Mouse (Mus musculus) thymus, adult 2 months (tissue): ENCODE data around the gene Acad12.

Source experiments
- CTCF ChIP-seq: fragments of 200-500 bp; IDR thresholded peaks from 2 replicates; pipeline ENCODE4 v1.5.1; 2012; ENCODE audit warnings: mild to moderate bottlenecking, control low read depth, low read length, moderate library complexity, borderline replicate concordance; ENCODE audit not compliant: control insufficient read depth, poor library complexity, insufficient read depth; ENCODE audit errors: extremely low read depth
- POLR2A ChIP-seq: fragments of 200-500 bp; IDR thresholded peaks from 2 replicates; pipeline ENCODE4 v1.6.1; 2012; ENCODE audit warnings: mild to moderate bottlenecking, low read length, control low read depth, moderate library complexity; ENCODE audit not compliant: control insufficient read depth, poor library complexity, insufficient read depth; ENCODE audit errors: extremely low read depth

- TF ChIP-seq CTCF, result no peak
- no peak for TF ChIP-seq POLR2A
These were observed 36.8 kb downstream of the Acad12 start for GRCm38 (mm10) chr5:121581945-121582344.
